Mouse (Mus musculus) heart, postnatal 14 days (tissue): ENCODE measurements around the gene Otud7a. TPM values are rescaled to one million over a fixed set of nuclear protein-coding genes. Genes with fewer than 3 reads are reported as not detected.

Experiments used
- DNase-seq, 2 experiments: peaks; one replicate each; pipeline ENCODE4 v3.0.0; 2021 to 2022
- intact Hi-C: fragments of 180-260 bp; cut with DNase I; formaldehyde crosslinking; loops from one replicate; pipeline ENCODE4 v1.15.1; 2025
- long read RNA-seq, 2 experiments: library from polyadenylated mRNA; stranded (forward); transcript quantifications; one replicate each; pipeline ENCODE4 v2.0.0; 2021
- total RNA-seq, 2 experiments: library from RNA; stranded (reverse); gene quantifications; 2 replicates each; pipeline ENCODE4 v1.2.3; 2021

The Otud7a gene
- total RNA-seq, result not detected
- long read RNA-seq, experiment 1, result 0 reads
- long read RNA-seq, experiment 2, result 0 reads

GRCm38 (mm10) chr7:63444484-63445345 is at the start of gene Otud7a:
TSS of gene Otud7a (plus strand) at chr7:63444751.
- peak; percentile 54 to 66 for DNase-seq
- intact Hi-C loops, result no loop called here

GRCm38 (mm10) chr7:63405988-63406387 is 38.6 kb upstream of the Otud7a start:
- intact Hi-C loops, result no loop called here
- no peak for DNase-seq

GRCm38 (mm10) chr7:63445346-63445700 is 772 bp downstream of the Otud7a start:
- no peak for DNase-seq
- intact Hi-C loops, result no loop called here

GRCm38 (mm10) chr7:63446951-63447350 is 2.4 kb downstream of the Otud7a start:
- intact Hi-C loops, result no loop called here
- DNase-seq, result no peak

- intact Hi-C loops, result no loop called here
- no peak for DNase-seq
Measured at GRCm38 (mm10) chr7:63455228-63455627, 10.7 kb downstream of the Otud7a start.

- DNase-seq, result no peak
- intact Hi-C loops, result no loop called here
Measured at GRCm38 (mm10) chr7:63462234-63462633, 17.7 kb downstream of the Otud7a start.

- intact Hi-C loops, result no loop called here
- DNase-seq, result no peak
Measured at GRCm38 (mm10) chr7:63462684-63463083, 18.1 kb downstream of the Otud7a start.

- intact Hi-C loops, result no loop called here
- DNase-seq, result no peak
Measured at GRCm38 (mm10) chr7:63466729-63467128, 22.2 kb downstream of the Otud7a start.

GRCm38 (mm10) chr7:63468258-63468657 is 23.7 kb downstream of the Otud7a start:
- intact Hi-C loops, result no loop called here
- DNase-seq, result no peak

GRCm38 (mm10) chr7:63483091-63483490 is 38.5 kb downstream of the Otud7a start:
- intact Hi-C loops, result no loop called here
- DNase-seq, result no peak

- intact Hi-C loops, result no loop called here
Measured at GRCm38 (mm10) chr7:63497051-63497547, 52.5 kb downstream of the Otud7a start.

GRCm38 (mm10) chr7:63504202-63504601 is 59.7 kb downstream of the Otud7a start:
- DNase-seq, result no peak
- intact Hi-C loops, result no loop called here

More at GRCm38 (mm10) chr7:63497051-63497547, 52.5 kb downstream of the Otud7a start:
- DNase-seq, result no peak

- intact Hi-C loops, result no loop called here
- no peak for DNase-seq
Measured at GRCm38 (mm10) chr7:63508079-63508478, 63.5 kb downstream of the Otud7a start.

GRCm38 (mm10) chr7:63509825-63510224 is 65.3 kb downstream of the Otud7a start:
- intact Hi-C loops, result no loop called here
- no peak for DNase-seq

GRCm38 (mm10) chr7:63511458-63511857 is 66.9 kb downstream of the Otud7a start:
- intact Hi-C loops, result no loop called here
- no peak for DNase-seq

GRCm38 (mm10) chr7:63512561-63512960 is 68.0 kb downstream of the Otud7a start:
- intact Hi-C loops, result no loop called here
- DNase-seq, result no peak

GRCm38 (mm10) chr7:63516141-63516895 is 71.8 kb downstream of the Otud7a start:
- intact Hi-C loops, result no loop called here
- no peak for DNase-seq

GRCm38 (mm10) chr7:63520299-63520698 is 75.7 kb downstream of the Otud7a start:
- no peak for DNase-seq
- intact Hi-C loops, result no loop called here

- no peak for DNase-seq
- intact Hi-C loops, result no loop called here
Measured at GRCm38 (mm10) chr7:63522403-63522802, 77.9 kb downstream of the Otud7a start.

- no peak for DNase-seq
- intact Hi-C loops, result no loop called here
Measured at GRCm38 (mm10) chr7:63523051-63523450, 78.5 kb downstream of the Otud7a start.

GRCm38 (mm10) chr7:63540293-63540692 is 95.7 kb downstream of the Otud7a start:
- intact Hi-C loops, result no loop called here
- DNase-seq, result no peak
